Mouse (Mus musculus) layer of hippocampus, adult 9-11 months (tissue): ENCODE data around the gene Cacna2d2.

Source experiments
- DNase-seq: peaks from one replicate; pipeline ENCODE4 v3.0.0; 2022

Gene Cacna2d2

GRCm38 (mm10) chr9:107399491-107399971, at the start of gene Cacna2d2:
Gene Cacna2d2 (plus strand): TSS chr9:107399612.
- no peak for DNase-seq

- no peak for DNase-seq
Observed at GRCm38 (mm10) chr9:107354826-107355225, 44.6 kb upstream of the Cacna2d2 start.

DNA sequence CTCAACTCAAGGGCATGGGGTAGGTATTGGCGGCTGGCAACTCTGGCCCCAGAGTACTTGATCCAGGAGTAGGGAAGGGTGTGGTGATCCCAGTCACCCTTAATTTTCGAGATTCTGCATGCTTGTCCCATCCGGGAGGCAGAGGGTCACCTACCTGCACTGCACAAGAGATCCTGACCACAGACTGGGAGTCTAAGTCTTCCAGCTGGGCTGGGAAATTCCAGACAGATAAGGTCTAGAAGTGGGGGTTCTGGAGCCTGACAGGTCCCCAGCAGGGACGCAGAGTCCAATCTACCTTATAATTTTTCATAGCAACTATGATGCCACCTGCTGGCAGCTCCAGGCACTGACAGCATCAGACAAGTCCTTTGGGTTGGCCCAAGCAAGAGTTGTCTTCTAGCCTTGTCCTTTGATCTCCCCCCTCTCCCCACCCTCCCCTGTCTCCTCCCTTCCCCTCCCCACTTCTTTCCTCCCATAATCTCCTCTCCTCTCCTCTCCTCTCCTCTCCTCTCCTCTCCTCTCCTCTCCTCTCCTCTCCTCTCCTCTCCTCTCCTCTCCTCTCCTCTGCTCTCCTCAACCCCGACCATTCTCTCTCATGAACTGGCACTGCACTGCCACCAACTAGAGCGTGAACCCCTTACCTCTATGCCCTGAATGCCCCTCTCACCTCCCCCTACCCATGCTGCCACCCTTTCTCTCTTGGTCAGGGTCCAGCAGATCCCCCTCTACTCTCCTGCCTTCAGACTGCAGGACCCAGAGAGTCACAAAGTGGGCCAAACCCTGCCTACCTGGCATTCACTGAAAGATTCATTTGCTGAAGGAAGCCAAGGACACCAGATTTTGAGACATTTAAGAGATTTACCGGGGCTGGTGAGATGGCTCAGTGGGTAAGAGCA, 43.3 kb upstream of the Cacna2d2 start:
- peak; percentile 49 for DNase-seq

- peak; percentile 43 for DNase-seq
Observed at GRCm38 (mm10) chr9:107357651-107358050, 41.8 kb upstream of the Cacna2d2 start.

DNA sequence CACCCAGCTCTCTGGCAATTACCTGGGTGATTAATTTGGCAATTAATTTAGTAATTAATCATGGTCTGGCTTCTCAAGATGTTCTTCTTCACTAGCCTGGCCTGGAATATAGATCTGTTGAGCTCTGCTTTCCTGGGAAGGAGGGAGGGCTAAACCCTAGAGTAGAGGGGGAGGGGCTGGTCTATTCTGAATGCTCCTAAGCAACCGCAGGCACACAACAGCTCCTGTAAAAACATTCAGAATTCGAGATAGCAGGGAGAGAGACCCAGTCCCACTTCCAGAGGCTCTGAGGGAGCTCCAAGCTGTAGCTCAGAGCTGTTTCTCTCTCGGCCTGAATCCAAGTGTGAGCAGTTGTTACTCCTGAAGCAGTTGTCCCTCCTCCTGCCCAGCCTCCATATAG, 38.4 kb upstream of the Cacna2d2 start:
- DNase-seq, result no peak

- no peak for DNase-seq
Observed at GRCm38 (mm10) chr9:107366644-107367043, 32.8 kb upstream of the Cacna2d2 start.

GRCm38 (mm10) chr9:107368302-107368701, 31.1 kb upstream of the Cacna2d2 start:
- no peak for DNase-seq

- no peak for DNase-seq
Observed at GRCm38 (mm10) chr9:107369270-107370105, 29.9 kb upstream of the Cacna2d2 start.

DNA sequence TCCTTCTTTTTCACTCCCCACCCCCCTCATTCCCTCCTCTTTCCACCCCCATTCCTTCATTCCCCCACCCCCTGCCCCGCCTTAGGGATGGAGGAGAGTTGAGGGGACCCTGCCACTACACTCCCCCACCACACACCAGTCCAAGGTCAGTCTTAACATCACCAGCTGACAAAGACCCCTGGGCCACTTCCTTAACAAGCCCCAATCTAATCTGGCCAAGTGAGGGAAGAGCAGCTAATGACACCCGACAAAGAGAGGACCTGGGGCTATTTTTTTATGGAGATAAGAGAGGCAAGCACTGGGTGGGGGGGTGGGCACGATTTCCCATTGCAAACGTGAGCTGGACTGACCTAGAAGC, 29.3 kb upstream of the Cacna2d2 start:
- DNase-seq, result no peak

- no peak for DNase-seq
Observed at GRCm38 (mm10) chr9:107372441-107372840, 27.0 kb upstream of the Cacna2d2 start.

DNA sequence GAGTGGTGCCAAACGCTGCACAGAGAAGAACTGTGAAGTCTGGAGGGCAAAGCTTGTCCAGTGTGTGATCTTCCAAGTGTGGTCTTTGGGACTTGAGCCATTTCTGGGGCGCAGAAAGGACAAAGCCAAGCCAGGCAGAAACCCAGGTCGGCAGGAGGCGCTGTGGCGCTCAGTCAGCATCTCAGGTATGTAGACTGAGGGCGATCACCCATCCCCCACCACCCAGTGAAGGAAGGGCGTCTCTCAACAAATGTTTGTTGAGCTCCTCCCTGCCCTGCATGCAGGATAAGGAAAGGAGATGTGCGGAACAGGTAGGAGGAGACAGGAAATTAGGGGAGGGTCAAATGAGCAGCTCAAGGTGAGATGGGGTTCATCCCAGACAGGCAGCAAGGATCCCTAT, 24.8 kb upstream of the Cacna2d2 start:
- no peak for DNase-seq

DNA sequence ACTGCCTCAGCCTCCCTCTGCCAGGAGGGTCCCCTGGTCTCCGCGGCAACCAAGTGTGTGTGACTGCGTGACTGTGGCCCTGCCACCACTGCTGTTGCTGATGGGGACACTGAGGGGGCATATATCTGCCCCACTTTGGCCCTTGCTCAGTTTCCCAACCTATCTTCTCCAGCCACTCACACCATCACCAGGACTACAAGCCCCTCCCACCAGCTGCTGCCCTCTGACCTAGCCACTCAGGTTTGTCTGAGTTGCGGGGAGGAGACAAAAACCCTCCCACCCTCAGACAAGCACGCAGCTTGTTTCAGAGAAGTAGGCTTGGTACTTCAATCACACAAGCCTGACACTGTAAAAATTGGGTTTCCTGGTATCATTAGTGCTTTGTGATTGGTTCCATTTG, 24.0 kb upstream of the Cacna2d2 start:
- no peak for DNase-seq

- no peak for DNase-seq
Observed at GRCm38 (mm10) chr9:107377961-107378512, 21.4 kb upstream of the Cacna2d2 start.

GRCm38 (mm10) chr9:107381723-107382122, 17.7 kb upstream of the Cacna2d2 start:
- no peak for DNase-seq

GRCm38 (mm10) chr9:107384396-107384795, 15.0 kb upstream of the Cacna2d2 start:
- DNase-seq, result no peak

GRCm38 (mm10) chr9:107386722-107387121, 12.7 kb upstream of the Cacna2d2 start:
- no peak for DNase-seq

DNA sequence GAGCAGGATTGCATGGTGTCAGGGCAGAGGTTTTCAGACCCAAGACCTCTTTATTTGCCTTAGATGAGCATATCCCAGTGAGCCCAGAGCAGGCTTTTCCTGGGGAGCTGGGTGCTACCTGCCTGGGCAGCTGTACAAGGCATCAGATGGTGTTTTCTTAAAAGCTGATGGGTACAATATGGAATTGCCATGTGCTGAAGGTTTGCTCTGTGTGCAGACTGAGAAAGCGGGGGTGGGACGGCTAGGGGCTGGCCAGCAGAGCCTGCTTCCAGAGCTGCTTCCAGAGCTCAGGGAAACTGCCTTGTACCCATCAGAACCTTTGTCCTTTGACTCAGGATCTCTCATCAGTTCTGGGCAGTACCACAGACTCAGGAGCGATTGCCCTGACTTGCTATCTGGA, 11.7 kb upstream of the Cacna2d2 start:
- DNase-seq, result peak; percentile 44

DNA sequence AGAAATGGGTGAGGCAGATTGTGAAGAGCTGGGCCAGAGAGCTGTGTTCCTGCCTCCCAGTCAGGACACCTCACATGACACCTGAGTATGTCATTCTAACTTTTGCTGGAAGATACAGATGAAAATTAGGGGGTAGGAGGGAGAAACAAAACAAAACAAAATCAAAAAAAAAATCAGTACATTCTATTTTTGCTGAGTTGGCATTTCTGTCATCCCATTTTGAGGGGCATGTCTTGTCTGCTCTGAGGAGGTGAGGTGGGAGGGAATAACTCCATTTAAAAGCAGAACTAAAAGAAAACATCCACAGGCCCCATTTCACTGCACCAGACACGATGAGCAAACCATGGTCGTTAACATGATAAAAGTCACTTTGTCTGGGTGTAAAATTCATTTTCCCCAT, 11.1 kb upstream of the Cacna2d2 start:
- DNase-seq, result no peak

DNA sequence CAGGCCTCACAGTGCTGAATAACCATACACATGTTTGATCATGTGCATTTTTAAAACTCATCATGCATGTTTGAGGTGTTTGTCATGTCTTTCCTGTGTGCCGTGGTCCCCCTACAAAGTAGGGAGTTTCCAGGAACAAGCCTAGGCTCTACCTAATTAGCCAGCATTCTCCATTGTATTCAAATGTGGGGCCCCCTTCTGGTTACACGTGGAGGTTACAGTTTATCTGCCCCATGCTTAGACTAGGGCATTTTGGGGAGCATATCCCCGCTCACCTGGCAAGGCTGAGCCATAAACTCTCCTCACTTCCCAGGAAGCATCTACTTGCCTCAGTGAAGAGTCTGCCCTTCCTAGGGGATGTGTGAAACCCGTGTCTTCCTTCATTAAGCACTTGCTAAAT, 3.0 kb upstream of the Cacna2d2 start:
- no peak for DNase-seq

- no peak for DNase-seq
Observed at GRCm38 (mm10) chr9:107398968-107399367, 444 bp upstream of the Cacna2d2 start.

DNA sequence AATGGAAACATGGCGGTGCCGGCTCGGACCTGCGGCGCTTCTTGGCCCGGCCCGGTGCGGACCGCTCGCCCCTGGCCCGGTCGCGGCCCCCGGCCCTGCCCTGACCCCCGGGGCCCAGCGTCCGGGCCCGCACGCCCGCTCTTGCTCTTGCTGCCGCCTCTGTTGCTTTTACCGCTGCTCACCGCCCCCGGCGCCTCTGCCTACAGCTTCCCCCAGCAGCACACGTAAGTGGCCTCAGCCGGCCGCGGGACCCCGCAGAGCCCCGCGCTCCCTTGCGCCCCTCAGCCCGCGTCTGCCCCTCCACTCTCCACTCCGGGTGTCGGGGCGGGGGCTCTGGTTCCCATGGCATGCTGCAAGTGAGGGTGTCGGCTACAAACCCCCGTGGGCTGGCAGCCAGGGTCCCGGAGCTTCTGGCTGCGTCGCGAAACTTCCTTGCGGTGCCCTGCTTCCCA, 674 bp downstream of the Cacna2d2 start:
- DNase-seq, result no peak

GRCm38 (mm10) chr9:107400666-107401285, 1.4 kb downstream of the Cacna2d2 start:
- no peak for DNase-seq

GRCm38 (mm10) chr9:107403116-107403515, 3.7 kb downstream of the Cacna2d2 start:
- DNase-seq, result no peak
